Mouse (Mus musculus) neural tube, embryonic 14.5 days (tissue): ENCODE results near the gene Hrg. TPM values are rescaled to one million over a fixed set of nuclear protein-coding genes. Genes with fewer than 3 reads are reported as not detected.

Experiments
- ATAC-seq: fragments of 200-750 bp; cut with Nextera tagmentation; 2 replicates; pipeline ENCODE4 v1.8.0; 2017; ENCODE audit warnings: low read depth, mild to moderate bottlenecking, moderate TSS enrichment, moderate library complexity
- H3K27ac ChIP-seq: fragments of 300-500 bp; sonication (generic); 2 replicates; pipeline ENCODE4 v1.5.1; 2014; ENCODE audit warnings: low read depth, mild to moderate bottlenecking, control low read depth, low read length, moderate library complexity, mixed read lengths
- H3K27me3 ChIP-seq: fragments of 300-500 bp; sonication (generic); 2 replicates; pipeline ENCODE4 v1.6.1; 2014; ENCODE audit warnings: low read length; ENCODE audit not compliant: control insufficient read depth, insufficient read depth
- H3K36me3 ChIP-seq: fragments of 300-500 bp; sonication (generic); 2 replicates; pipeline ENCODE4 v1.6.1; 2014; ENCODE audit warnings: low read length, mixed read lengths; ENCODE audit not compliant: control insufficient read depth, insufficient read depth
- H3K4me1 ChIP-seq: fragments of 300-500 bp; sonication (generic); 2 replicates; pipeline ENCODE4 v1.6.1; 2014; ENCODE audit warnings: low read length; ENCODE audit not compliant: control insufficient read depth, insufficient read depth
- H3K4me2 ChIP-seq: fragments of 300-500 bp; sonication (generic); 2 replicates; pipeline ENCODE4 v1.6.1; 2014; ENCODE audit warnings: mild to moderate bottlenecking, low read depth, low read length, control low read depth
- H3K4me3 ChIP-seq: fragments of 300-500 bp; sonication (generic); 2 replicates; pipeline ENCODE4 v1.5.1; 2014; ENCODE audit warnings: low read depth, low read length, control low read depth, mixed read lengths
- H3K9ac ChIP-seq: fragments of 300-500 bp; sonication (generic); replicated peaks from 2 replicates; pipeline ENCODE4 v1.6.1; 2014; ENCODE audit warnings: low read depth, mild to moderate bottlenecking, control low read depth, low read length, mixed read lengths
- H3K9me3 ChIP-seq: fragments of 300-500 bp; sonication (generic); 2 replicates; pipeline ENCODE4 v1.6.1; 2016; ENCODE audit warnings: low read length; ENCODE audit not compliant: control insufficient read depth
- WGBS: fragments of 180-500 bp; shearing (Covaris S2); extraction: QIAGEN DNeasy Blood & Tissue Kit; methylation state at CpG from one replicate; pipeline ENCODE4 v1.1.7; 2014; 5-methylcytosine and 5-hydroxymethylcytosine counted together
- polyA plus RNA-seq: library from polyadenylated mRNA; unstranded; fragments of >200 nt; fragmentation: Nextera tagmentation; extraction: Ambion mirVana; gene quantifications from 2 replicates; pipeline ENCODE4 v1.2.1, GENCODE M21; 2014

Hrg gene
- polyA plus RNA-seq = 0.19 TPM in 1 of 2 replicates, not detected in the other

DNA sequence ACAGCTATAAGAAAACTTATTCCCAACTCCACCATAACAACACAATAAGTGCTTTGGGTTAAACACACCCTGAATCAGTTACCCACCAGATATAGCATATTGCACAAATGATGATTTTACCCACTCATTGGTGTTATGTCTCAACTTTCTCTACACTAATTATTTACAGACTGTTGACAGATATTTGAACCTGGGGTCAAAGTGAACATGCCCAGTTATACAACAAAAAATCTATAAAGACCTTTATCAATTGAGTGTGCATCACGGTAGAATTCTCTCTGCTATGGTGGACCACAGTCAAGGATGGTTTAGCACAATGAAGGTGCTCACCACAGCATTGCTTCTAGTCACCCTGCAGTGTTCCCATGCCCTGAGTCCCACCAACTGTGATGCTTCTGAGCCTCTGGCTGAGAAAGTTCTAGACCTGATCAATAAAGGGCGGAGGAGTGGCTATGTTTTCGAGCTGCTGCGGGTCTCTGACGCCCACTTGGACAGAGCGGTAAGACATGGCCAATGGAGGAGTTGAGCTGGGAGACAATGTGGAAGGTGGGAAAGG lies at the start of gene Hrg:
Gene Hrg, plus strand, starts transcription at position 233 of the 556 bp plus-strand sequence.
- no peak for ATAC-seq
- WGBS = 96% methylated on average over 6 of the region's 6 CpGs
- H3K4me2 ChIP-seq = no peak within 1 kb of the TSS
- H3K9me3 ChIP-seq = no peaks in the 10 kb centered on the region
- H3K9ac ChIP-seq = no peak within 1 kb of the TSS
- H3K36me3 ChIP-seq = no peaks in the 10 kb centered on the region
- no peaks in the 10 kb centered on the region for H3K27me3 ChIP-seq
- no peak within 1 kb of the TSS for H3K4me3 ChIP-seq
- no peaks in the 10 kb centered on the region for H3K4me1 ChIP-seq
- H3K27ac ChIP-seq = no peak within 1 kb of the TSS

DNA sequence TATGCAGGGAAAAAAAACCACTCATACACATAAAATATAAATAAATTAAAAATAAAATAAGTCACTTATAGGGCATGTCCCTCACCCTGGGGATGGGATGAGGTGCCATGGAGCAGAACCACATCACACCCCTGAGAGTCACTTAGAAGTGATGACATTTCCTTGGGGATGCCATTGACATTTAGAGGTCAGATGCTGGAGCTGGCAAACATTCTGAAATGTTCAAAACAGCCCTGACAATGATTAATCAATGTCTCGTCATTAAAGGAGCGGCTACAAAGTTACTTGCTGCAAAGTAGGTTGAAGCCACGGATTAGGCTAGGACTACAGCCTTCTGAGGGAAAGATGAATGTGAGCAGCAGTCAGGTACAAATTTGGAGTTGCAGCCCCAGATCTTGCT lies 49.5 kb upstream of the Hrg start:
- no peaks in the 10 kb centered on the region for H3K9me3 ChIP-seq
- 77% methylated on average over 3 of the region's 3 CpGs for WGBS
- H3K4me2 ChIP-seq = no peak overlapping the region
- no peak overlapping the region for H3K4me3 ChIP-seq
- no peaks in the 10 kb centered on the region for H3K27me3 ChIP-seq
- no peak overlapping the region for H3K9ac ChIP-seq
- H3K27ac ChIP-seq = no peak overlapping the region
- H3K4me1 ChIP-seq = no peaks in the 10 kb centered on the region
- H3K36me3 ChIP-seq = no peaks in the 10 kb centered on the region
- ATAC-seq = no peak

DNA sequence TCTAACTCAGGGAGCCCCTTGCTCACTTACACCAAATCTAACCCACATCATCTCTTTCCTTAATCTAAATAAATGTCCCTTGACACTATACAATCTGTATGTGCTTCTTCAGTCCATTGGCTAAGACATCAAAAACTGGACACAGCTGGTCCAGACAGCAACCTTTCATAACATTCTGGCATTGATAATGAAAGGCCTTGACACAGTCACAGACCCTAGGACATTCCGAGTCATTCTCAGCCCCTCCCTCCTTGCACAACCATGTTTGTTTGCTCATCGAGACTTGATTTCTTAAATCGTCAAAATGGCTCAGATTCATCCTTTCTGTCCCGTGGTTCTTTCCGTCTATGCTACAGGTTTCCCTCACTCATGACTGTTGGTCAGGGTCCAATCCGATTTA lies 41.6 kb upstream of the Hrg start:
- Histone ChIP-seq H3K4me2 (no peak overlapping the region), H3K4me1 (no peaks in the 10 kb centered on the region), H3K27ac (no peak overlapping the region), H3K9ac (no peak overlapping the region), H3K36me3 (no peaks in the 10 kb centered on the region), H3K9me3 (no peaks in the 10 kb centered on the region), H3K4me3 (no peak overlapping the region), H3K27me3 (no peaks in the 10 kb centered on the region)
- ATAC-seq = no peak
- WGBS = 93% methylated on average over 6 of the region's 6 CpGs

- no peak overlapping the region for H3K4me2 ChIP-seq
- no peak overlapping the region for H3K4me3 ChIP-seq
- H3K27ac ChIP-seq = no peak overlapping the region
- ATAC-seq = no peak
- H3K27me3 ChIP-seq = no peaks in the 10 kb centered on the region
- H3K36me3 ChIP-seq = no peaks in the 10 kb centered on the region
- H3K4me1 ChIP-seq = no peaks in the 10 kb centered on the region
- no peak overlapping the region for H3K9ac ChIP-seq
- H3K9me3 ChIP-seq = no peaks in the 10 kb centered on the region
- 91% methylated on average over 3 of the region's 3 CpGs for WGBS
These were observed 38.9 kb upstream of the Hrg start for GRCm38 (mm10) chr16:22911986-22912385.

GRCm38 (mm10) chr16:22912886-22913285 lies 38.0 kb upstream of the Hrg start:
- H3K9ac ChIP-seq = no peak overlapping the region
- no peak overlapping the region for H3K27ac ChIP-seq
- H3K4me1 ChIP-seq = no peaks in the 10 kb centered on the region
- no peaks in the 10 kb centered on the region for H3K9me3 ChIP-seq
- no peaks in the 10 kb centered on the region for H3K36me3 ChIP-seq
- H3K27me3 ChIP-seq = no peaks in the 10 kb centered on the region
- no peak overlapping the region for H3K4me3 ChIP-seq
- ATAC-seq = no peak
- 78% methylated on average over 6 of the region's 6 CpGs for WGBS
- no peak overlapping the region for H3K4me2 ChIP-seq

DNA sequence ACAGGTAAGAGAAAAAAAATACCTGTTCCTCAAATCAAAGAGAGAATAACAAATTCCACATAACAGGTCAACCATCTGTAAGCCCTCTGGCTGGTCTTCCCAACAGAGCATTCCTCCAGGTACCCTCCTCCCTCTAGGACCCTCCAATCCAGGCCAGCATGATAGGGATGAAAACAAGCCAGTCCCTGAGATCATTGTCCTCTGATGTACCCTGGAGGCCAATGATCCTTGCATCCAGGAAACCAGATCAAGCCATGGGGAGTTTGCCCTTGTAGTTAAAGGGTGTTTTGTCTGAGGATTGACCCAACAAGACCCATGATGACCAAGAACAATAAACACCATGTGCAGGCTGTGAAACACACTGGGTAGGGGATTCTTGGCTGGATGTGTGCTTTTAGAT lies 36.6 kb upstream of the Hrg start:
- ATAC-seq = no peak
- H3K4me3 ChIP-seq = no peak overlapping the region

DNA sequence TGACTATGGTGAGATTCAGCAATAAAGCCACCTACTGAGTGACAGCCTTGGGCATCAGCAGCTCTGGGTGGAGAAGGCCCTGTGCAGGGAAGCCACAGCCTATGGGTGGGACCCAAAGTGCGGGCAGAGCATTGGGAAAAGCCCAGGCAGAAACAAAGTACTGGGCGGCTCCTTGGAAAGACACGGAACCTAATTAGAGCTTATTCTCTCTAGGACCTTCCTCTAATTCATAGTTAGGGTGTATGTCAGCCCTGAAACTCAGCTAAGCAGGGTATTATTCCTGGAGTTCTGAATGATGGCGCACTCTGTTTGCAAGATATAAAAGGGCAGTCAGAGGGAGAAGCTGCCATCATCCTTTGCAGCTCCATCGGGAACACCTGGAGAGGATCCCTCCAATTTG lies 32.8 kb upstream of the Hrg start, which contains the start of gene Fetub:
Gene Fetub, plus strand, starts transcription at position 301 of the 400 bp plus-strand sequence.
- no peak for ATAC-seq

More for the DNA sequence above, 36.6 kb upstream of the Hrg start:
- Histone ChIP-seq H3K4me2 (no peak overlapping the region), H3K27ac (no peak overlapping the region), H3K9me3 (no peaks in the 10 kb centered on the region), H3K36me3 (no peaks in the 10 kb centered on the region), H3K27me3 (no peaks in the 10 kb centered on the region), H3K4me1 (no peaks in the 10 kb centered on the region), H3K9ac (no peak overlapping the region)

DNA sequence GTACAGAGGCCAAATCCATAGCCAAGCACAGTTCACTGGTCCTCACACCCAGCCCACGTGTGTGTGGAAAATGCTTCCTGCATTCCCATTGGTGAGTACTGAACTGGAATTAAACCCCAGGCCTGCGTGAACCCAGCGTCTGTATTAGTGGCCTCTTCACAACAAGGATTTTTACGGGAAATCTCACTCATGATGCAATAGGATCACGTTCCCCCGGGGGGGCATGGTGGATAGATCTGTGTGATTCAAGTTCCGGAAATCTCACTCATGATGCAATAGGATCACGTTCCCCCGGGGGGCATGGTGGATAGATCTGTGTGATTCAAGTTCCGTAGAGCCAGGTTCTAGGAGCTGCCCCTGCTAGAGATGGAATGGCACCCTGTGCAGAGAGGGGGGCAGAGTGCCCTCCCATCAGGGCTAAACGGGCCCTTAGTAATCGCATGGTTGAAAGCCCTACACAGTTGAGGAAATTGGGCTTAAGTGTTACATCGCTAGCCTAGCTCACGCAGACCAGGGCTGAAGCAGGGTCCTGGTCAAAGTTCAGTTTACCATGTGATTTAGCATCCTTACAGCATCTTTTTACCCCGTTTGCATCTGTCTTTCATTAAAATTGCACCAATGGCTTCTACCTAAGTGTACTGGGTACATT lies 32.1 kb upstream of the Hrg start:
- Histone ChIP-seq H3K27me3 (no peaks in the 10 kb centered on the region), H3K9ac (no peak overlapping the region), H3K36me3 (no peaks in the 10 kb centered on the region), H3K4me3 (no peak overlapping the region), H3K4me2 (no peak overlapping the region), H3K4me1 (no peaks in the 10 kb centered on the region), H3K27ac (no peak overlapping the region), H3K9me3 (no peaks in the 10 kb centered on the region)
- ATAC-seq = no peak
- 79% methylated on average over 15 of the region's 15 CpGs for WGBS

More for the DNA sequence above, 32.8 kb upstream of the Hrg start, which contains the start of gene Fetub:
- H3K27ac ChIP-seq = no peak within 1 kb of the TSS
- H3K27me3 ChIP-seq = no peaks in the 10 kb centered on the region
- H3K4me1 ChIP-seq = no peaks in the 10 kb centered on the region
- H3K9ac ChIP-seq = no peak within 1 kb of the TSS
- no peak within 1 kb of the TSS for H3K4me3 ChIP-seq
- H3K36me3 ChIP-seq = no peaks in the 10 kb centered on the region
- H3K4me2 ChIP-seq = no peak within 1 kb of the TSS
- no peaks in the 10 kb centered on the region for H3K9me3 ChIP-seq
- WGBS = 89% methylated on average over 5 of the region's 5 CpGs

- Histone ChIP-seq H3K4me3 (no peak overlapping the region), H3K4me1 (no peaks in the 10 kb centered on the region), H3K4me2 (no peak overlapping the region), H3K27ac (no peak overlapping the region), H3K36me3 (no peaks in the 10 kb centered on the region), H3K9me3 (no peaks in the 10 kb centered on the region), H3K27me3 (no peaks in the 10 kb centered on the region), H3K9ac (no peak overlapping the region)
- no peak for ATAC-seq
- 73% methylated on average over 18 of the region's 18 CpGs for WGBS
These were observed 30.7 kb upstream of the Hrg start for GRCm38 (mm10) chr16:22919971-22920854.
